Mouse (Mus musculus) kidney, postnatal 0 days (tissue): Measurements from ENCODE around the gene Ankk1. TPM values are rescaled to one million over a fixed set of nuclear protein-coding genes. Genes with fewer than 3 reads are reported as not detected.
A peak's percentile ranks its signal among the peaks of the same experiment; 100 is the strongest.

Experiments used
- ATAC-seq: fragments of 200-750 bp; cut with Nextera tagmentation; replicated peaks from 2 replicates; pipeline ENCODE4 v1.8.0; 2017; ENCODE audit warnings: low read depth, moderate number of reproducible peaks, moderate TSS enrichment, moderate library complexity; ENCODE audit not compliant: low FRiP score
- DNase-seq: peaks from one replicate; pipeline ENCODE4 v3.0.0-alpha.2; 2016; ENCODE audit warnings: low spot score
- H3K27ac ChIP-seq: fragments of 300-500 bp; sonication (generic); 2 replicates; pipeline ENCODE4 v1.5.1; 2014; ENCODE audit warnings: mild to moderate bottlenecking
- H3K27me3 ChIP-seq: fragments of 300-500 bp; sonication (generic); 2 replicates; pipeline ENCODE4 v1.6.1; 2014; ENCODE audit warnings: low read length, mixed read lengths; ENCODE audit not compliant: insufficient read depth
- H3K36me3 ChIP-seq: fragments of 300-500 bp; sonication (generic); 2 replicates; pipeline ENCODE4 v1.6.1; 2014; ENCODE audit warnings: low read length, mixed read lengths; ENCODE audit not compliant: insufficient read depth
- H3K4me1 ChIP-seq: fragments of 300-500 bp; sonication (generic); replicated peaks from 2 replicates; pipeline ENCODE4 v1.6.1; 2014; ENCODE audit warnings: antibody characterized with exemption, low read length, mixed read lengths; ENCODE audit not compliant: insufficient read depth
- H3K4me2 ChIP-seq: fragments of 300-500 bp; sonication (generic); 2 replicates; pipeline ENCODE4 v1.6.1; 2014; ENCODE audit warnings: mild to moderate bottlenecking, low read length, moderate library complexity, mixed read lengths
- H3K4me3 ChIP-seq: fragments of 300-500 bp; sonication (generic); replicated peaks from 2 replicates; pipeline ENCODE4 v1.5.1; 2014; ENCODE audit warnings: low read depth, low read length
- H3K9ac ChIP-seq: fragments of 300-500 bp; sonication (generic); 2 replicates; pipeline ENCODE4 v1.6.1; 2014; ENCODE audit warnings: low read depth, low read length
- H3K9me3 ChIP-seq: fragments of 300-500 bp; sonication (generic); replicated peaks from 2 replicates; pipeline ENCODE4 v1.6.1; 2016; ENCODE audit warnings: low read length, inconsistent platforms, mixed read lengths
- CTCF ChIP-seq: IDR thresholded peaks from 2 replicates; pipeline ENCODE4 v1.5.1; 2016; ENCODE audit warnings: antibody characterized with exemption, low read depth, mild to moderate bottlenecking, moderate library complexity
- WGBS: fragments of 180-500 bp; shearing (Covaris S2); extraction: QIAGEN DNeasy Blood & Tissue Kit; methylation state at CpG from one replicate; pipeline ENCODE4 v1.1.7; 2014; 5-methylcytosine and 5-hydroxymethylcytosine counted together
- polyA plus RNA-seq: library from polyadenylated mRNA; unstranded; fragments of >200 nt; fragmentation: Nextera tagmentation; extraction: Ambion mirVana; gene quantifications from 2 replicates; pipeline ENCODE4 v1.2.1, GENCODE M21; 2015

Ankk1 gene
- polyA plus RNA-seq, 1 experiment from 2014 or later: not detected

GRCm38 (mm10) chr9:49442621-49443020 is 15.8 kb upstream of the Ankk1 start:
- Histone ChIP-seq H3K27ac (no peak overlapping the region), H3K36me3 (no peaks in the 10 kb centered on the region), H3K4me2 (no peak overlapping the region), H3K9me3 (no peaks in the 10 kb centered on the region), H3K27me3 (no peaks in the 10 kb centered on the region), H3K9ac (no peak overlapping the region), H3K4me3 (no peak overlapping the region), H3K4me1 (no peaks in the 10 kb centered on the region)
- TF ChIP-seq CTCF: no peak
- ATAC-seq (no peak), DNase-seq (no peak)
- 84% methylated on average over 3 of the region's 3 CpGs for WGBS

DNA sequence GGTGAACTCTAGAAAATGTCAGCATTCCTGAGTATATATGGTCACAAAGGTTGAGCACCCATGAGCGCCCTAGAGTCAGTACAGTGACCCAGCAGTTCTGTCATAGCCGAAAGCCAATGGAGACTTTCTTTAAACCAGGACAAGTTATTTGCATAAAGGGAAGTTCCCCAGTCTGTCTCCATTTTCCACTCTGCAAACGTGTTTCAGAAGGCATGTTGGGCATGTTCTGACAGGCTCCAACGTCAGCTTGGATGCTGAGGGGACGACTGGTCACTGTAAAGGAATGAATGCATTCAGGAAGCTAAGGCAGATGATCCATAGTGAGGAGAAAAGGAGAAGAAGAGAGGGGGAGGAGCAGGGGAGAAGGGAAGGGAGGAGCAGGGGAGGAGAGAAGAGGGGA is 657 bp upstream of the Ankk1 start:
- Histone ChIP-seq H3K27me3 (no peaks in the 10 kb centered on the region), H3K4me3 (no peak overlapping the region), H3K4me2 (no peak overlapping the region), H3K9ac (no peak overlapping the region), H3K36me3 (no peaks in the 10 kb centered on the region), H3K4me1 (no peaks in the 10 kb centered on the region), H3K9me3 (no peaks in the 10 kb centered on the region), H3K27ac (no peak overlapping the region)
- TF ChIP-seq CTCF: no peak
- no peak for ATAC-seq
- WGBS: 64% methylated on average over 5 of the region's 5 CpGs
- DNase-seq: no peak

DNA sequence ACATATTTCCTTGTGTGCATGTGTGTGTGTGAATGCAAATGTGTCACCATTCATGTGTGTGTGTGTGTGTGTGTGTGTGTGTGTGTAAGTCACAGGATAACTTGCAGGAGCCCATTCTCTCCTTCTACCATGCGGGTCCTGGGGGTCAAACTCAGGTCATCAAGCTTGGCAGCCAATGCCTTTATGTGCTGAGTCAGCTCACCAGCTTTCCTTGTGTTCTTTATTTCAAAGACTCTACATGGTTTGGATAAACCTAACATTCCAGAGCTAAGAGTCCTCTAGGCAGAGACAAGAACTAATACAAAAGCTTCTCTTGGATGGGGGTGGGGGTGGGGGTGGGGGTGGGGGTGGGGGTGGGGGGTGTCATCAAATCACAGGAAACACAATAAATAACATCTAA is 1.2 kb downstream of the Ankk1 start:
- Histone ChIP-seq H3K9me3 (no peaks in the 10 kb centered on the region), H3K36me3 (no peaks in the 10 kb centered on the region), H3K27ac (no peak overlapping the region), H3K9ac (no peak overlapping the region), H3K4me2 (no peak overlapping the region), H3K27me3 (no peaks in the 10 kb centered on the region), H3K4me1 (no peaks in the 10 kb centered on the region), H3K4me3 (no peak overlapping the region)
- 45% methylated on average over 1 of the region's 1 CpGs for WGBS
- DNase-seq: no peak
- no peak for TF ChIP-seq CTCF
- no peak for ATAC-seq

- Histone ChIP-seq H3K27me3 (no peaks in the 10 kb centered on the region), H3K4me2 (no peak overlapping the region), H3K27ac (no peak overlapping the region), H3K4me3 (no peak overlapping the region), H3K9ac (no peak overlapping the region), H3K4me1 (no peaks in the 10 kb centered on the region), H3K9me3 (no peaks in the 10 kb centered on the region), H3K36me3 (no peaks in the 10 kb centered on the region)
- 87% methylated on average over 5 of the region's 5 CpGs for WGBS
- TF ChIP-seq CTCF: no peak
- ATAC-seq (no peak), DNase-seq (no peak)
Measured at GRCm38 (mm10) chr9:49423866-49424265, 3.0 kb downstream of the Ankk1 start.

- H3K4me2 ChIP-seq: no peak overlapping the region
- no peak overlapping the region for H3K27ac ChIP-seq
- no peaks in the 10 kb centered on the region for H3K27me3 ChIP-seq
- WGBS: 80% methylated on average over 5 of the region's 5 CpGs
- no peak overlapping the region for H3K9ac ChIP-seq
- H3K4me1 ChIP-seq: no peaks in the 10 kb centered on the region
- TF ChIP-seq CTCF: no peak
- ATAC-seq (no peak), DNase-seq (no peak)
- H3K4me3 ChIP-seq: no peak overlapping the region
- no peaks in the 10 kb centered on the region for H3K9me3 ChIP-seq
- no peaks in the 10 kb centered on the region for H3K36me3 ChIP-seq
Measured at GRCm38 (mm10) chr9:49410621-49411020, 16.2 kb downstream of the Ankk1 start.

GRCm38 (mm10) chr9:49407028-49407427 is 19.8 kb downstream of the Ankk1 start:
- no peaks in the 10 kb centered on the region for H3K36me3 ChIP-seq
- H3K9ac ChIP-seq: no peak overlapping the region
- no peak overlapping the region for H3K4me3 ChIP-seq
- H3K27me3 ChIP-seq: no peaks in the 10 kb centered on the region
- no peaks in the 10 kb centered on the region for H3K9me3 ChIP-seq
- no peak overlapping the region for H3K4me2 ChIP-seq
- H3K27ac ChIP-seq: no peak overlapping the region
- H3K4me1 ChIP-seq: no peaks in the 10 kb centered on the region
- WGBS: 85% methylated on average over 5 of the region's 5 CpGs
- ATAC-seq: no peak
- TF ChIP-seq CTCF: no peak
- DNase-seq: no peak

DNA sequence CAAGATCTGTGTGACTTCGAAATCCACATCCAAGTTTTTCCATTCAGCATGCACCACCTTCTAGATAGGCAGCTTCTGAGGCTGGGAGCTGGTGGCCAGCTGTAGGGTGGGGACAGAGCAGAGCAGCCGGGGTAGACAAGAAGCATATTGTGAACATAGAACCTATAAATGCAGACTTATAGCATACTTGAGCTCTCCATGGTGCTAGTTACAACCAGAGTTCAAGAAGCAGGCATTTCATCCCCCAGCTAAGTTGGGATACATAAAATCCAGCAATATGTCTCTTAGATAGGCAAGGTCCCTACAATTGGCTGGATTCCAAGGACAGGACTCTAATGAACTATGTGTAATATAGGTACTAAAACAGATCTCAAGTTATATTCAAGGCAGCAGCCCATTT is 23.1 kb downstream of the Ankk1 start:
- Histone ChIP-seq H3K27ac (no peak overlapping the region), H3K27me3 (no peaks in the 10 kb centered on the region), H3K4me3 (no peak overlapping the region), H3K9me3 (no peaks in the 10 kb centered on the region), H3K36me3 (no peaks in the 10 kb centered on the region), H3K4me1 (no peaks in the 10 kb centered on the region), H3K9ac (no peak overlapping the region), H3K4me2 (no peak overlapping the region)
- 64% methylated on average over 2 of the region's 2 CpGs for WGBS
- ATAC-seq: no peak
- peak; percentile 47 for DNase-seq
- no peak for TF ChIP-seq CTCF
